Mouse (Mus musculus): Measurements from ENCODE around the gene Nfia.

Gene Nfia

GRCm38 (mm10) chr4:97988703-97989102 lies 216.2 kb downstream of the Nfia start:
- Histone ChIP-seq H3K9me3 (ENCODE audit: low read length) (no peaks in the 10 kb centered on the region), H3K36me3 (ENCODE audit: insufficient read depth, low read length) (no peaks in the 10 kb centered on the region), H3K4me1 (replicated peaks; ENCODE audit: low read depth, low read length) (no peaks in the 10 kb centered on the region), H3K27me3 (ENCODE audit: insufficient read depth, low read length) (no peaks in the 10 kb centered on the region), H3K4me3 (replicated peaks; ENCODE audit: low read length) (no peak overlapping the region)
- no peak for TF ChIP-seq POU5F1 (IDR thresholded peaks at IDR 0.05; ENCODE audit: borderline replicate concordance, low read length)
- no peak for TF ChIP-seq NANOG (IDR thresholded peaks at IDR 0.05; ENCODE audit: borderline replicate concordance, low read length)
- no peak for TF ChIP-seq CTCF (conservative IDR thresholded peaks at IDR 0.05; ENCODE audit: low read length)

DNA sequence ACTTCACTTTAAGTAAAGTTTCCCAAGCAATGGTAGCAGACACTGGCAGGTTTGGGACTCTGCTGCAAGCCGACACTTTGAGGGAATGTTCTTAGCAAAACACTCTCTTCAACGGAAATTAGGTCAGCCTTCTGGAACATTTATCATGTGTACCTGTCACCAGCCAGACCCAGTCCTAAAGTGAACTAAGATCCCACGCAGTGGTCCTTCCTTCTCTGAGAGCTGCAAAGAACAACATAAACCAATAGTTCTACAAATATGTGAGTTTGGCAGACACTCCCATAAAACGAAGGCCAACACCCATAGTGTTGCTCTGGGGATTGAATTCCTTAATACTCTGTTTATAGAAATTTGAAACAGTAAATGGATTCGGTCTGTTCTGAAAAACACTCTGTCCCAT lies 217.9 kb downstream of the Nfia start:
- Histone ChIP-seq H3K9me3 (ENCODE audit: low read length) (no peaks in the 10 kb centered on the region), H3K36me3 (ENCODE audit: insufficient read depth, low read length) (no peaks in the 10 kb centered on the region), H3K27me3 (ENCODE audit: insufficient read depth, low read length) (no peaks in the 10 kb centered on the region), H3K4me1 (replicated peaks; ENCODE audit: low read depth, low read length) (no peaks in the 10 kb centered on the region), H3K4me3 (replicated peaks; ENCODE audit: low read length) (no peak overlapping the region)
- TF ChIP-seq NANOG (IDR thresholded peaks at IDR 0.05; ENCODE audit: borderline replicate concordance, low read length) (no peak), CTCF (conservative IDR thresholded peaks at IDR 0.05; ENCODE audit: low read length) (no peak), POU5F1 (IDR thresholded peaks at IDR 0.05; ENCODE audit: borderline replicate concordance, low read length) (no peak)

DNA sequence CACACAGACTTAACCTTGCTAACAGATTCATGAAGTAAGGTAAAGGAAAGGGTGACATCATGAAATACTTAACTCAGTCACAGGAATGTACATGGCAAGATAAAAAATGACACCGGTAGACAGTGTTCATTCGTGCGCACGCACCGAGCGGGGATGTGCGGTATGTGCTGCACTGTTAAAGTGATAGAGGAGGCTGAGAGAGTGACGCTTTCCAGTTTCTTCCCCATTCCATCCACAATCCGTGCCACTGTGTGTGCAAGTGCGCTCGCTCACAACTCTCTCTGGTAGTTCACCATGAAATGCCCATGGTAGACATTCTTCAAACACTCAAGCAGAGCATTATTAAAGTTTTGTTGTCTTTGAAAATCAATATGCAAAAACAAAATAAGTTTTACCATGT lies 218.9 kb downstream of the Nfia start:
- TF ChIP-seq CTCF (conservative IDR thresholded peaks at IDR 0.05; ENCODE audit: low read length) (no peak), POU5F1 (IDR thresholded peaks at IDR 0.05; ENCODE audit: borderline replicate concordance, low read length) (no peak), NANOG (IDR thresholded peaks at IDR 0.05; ENCODE audit: borderline replicate concordance, low read length) (no peak)
- Histone ChIP-seq H3K27me3 (ENCODE audit: insufficient read depth, low read length) (no peaks in the 10 kb centered on the region), H3K36me3 (ENCODE audit: insufficient read depth, low read length) (no peaks in the 10 kb centered on the region), H3K4me1 (replicated peaks; ENCODE audit: low read depth, low read length) (no peaks in the 10 kb centered on the region), H3K4me3 (replicated peaks; ENCODE audit: low read length) (no peak overlapping the region), H3K9me3 (ENCODE audit: low read length) (no peaks in the 10 kb centered on the region)

DNA sequence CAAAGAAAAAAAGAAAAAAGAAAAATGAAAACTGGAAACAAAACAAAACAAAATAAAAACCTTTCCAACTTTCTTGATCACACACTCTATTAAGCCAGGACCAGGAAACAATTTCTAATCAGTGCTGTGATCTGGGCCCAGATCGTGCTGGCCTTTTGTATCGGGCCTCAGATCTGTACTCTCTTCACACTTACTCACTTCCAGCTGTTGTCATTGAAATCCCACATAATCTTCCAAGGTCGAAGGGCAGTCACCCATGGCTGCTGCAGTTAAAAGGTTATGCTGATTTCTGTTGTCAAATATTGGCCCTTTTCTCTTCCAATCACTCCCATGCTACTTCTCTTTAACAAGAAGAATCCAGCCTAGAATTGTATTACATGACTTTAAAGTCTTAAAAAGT lies 219.3 kb downstream of the Nfia start:
- Histone ChIP-seq H3K27me3 (ENCODE audit: insufficient read depth, low read length) (no peaks in the 10 kb centered on the region), H3K36me3 (ENCODE audit: insufficient read depth, low read length) (no peaks in the 10 kb centered on the region), H3K9me3 (ENCODE audit: low read length) (no peaks in the 10 kb centered on the region), H3K4me1 (replicated peaks; ENCODE audit: low read depth, low read length) (no peaks in the 10 kb centered on the region), H3K4me3 (replicated peaks; ENCODE audit: low read length) (no peak overlapping the region)
- TF ChIP-seq NANOG (IDR thresholded peaks at IDR 0.05; ENCODE audit: borderline replicate concordance, low read length): no peak
- TF ChIP-seq CTCF (conservative IDR thresholded peaks at IDR 0.05; ENCODE audit: low read length): no peak
- TF ChIP-seq POU5F1 (IDR thresholded peaks at IDR 0.05; ENCODE audit: borderline replicate concordance, low read length): no peak

DNA sequence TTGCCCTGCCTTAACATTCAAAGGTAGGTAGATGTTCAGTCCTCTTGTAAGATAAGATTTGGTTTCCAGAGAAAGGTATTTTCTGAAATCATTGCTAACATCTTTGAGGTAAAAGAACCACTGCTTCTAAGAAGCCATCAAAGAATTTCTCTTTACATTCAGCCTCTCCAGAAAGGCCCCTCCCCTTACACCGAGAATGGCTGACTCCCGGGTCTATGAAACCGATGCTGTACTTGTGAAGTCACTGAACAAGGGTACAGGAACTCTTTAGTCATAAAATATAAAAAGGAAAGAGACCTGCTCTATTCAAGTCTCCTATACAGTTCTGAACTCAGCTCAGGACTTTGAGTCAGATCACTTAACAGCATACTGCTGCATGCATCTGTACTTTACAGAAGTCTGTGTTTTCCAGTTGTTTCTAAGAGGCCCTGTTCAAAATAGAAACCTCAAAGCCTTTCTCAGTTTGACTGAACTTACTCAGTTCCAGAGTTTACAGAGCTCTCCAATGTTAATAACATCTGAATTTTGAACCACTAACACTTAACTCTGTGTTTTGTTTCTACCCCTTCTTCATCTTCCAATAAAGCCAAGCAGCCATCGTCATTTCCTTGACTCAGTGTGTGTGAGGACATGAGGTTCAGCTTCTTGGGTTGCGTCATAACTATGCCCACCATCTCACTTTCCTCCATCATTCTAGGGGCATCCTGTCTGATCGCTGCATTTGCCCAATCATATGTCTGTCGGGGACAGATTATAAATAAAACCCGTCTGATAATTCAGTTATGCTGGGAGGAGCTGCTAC lies 223.6 kb downstream of the Nfia start:
- no peaks in the 10 kb centered on the region for H3K36me3 ChIP-seq (ENCODE audit: insufficient read depth, low read length)
- no peaks in the 10 kb centered on the region for H3K9me3 ChIP-seq (ENCODE audit: low read length)
- no peaks in the 10 kb centered on the region for H3K27me3 ChIP-seq (ENCODE audit: insufficient read depth, low read length)
- TF ChIP-seq POU5F1 (IDR thresholded peaks at IDR 0.05; ENCODE audit: borderline replicate concordance, low read length) (no peak), NANOG (IDR thresholded peaks at IDR 0.05; ENCODE audit: borderline replicate concordance, low read length) (no peak), CTCF (conservative IDR thresholded peaks at IDR 0.05; ENCODE audit: low read length) (no peak)
- no peaks in the 10 kb centered on the region for H3K4me1 ChIP-seq (replicated peaks; ENCODE audit: low read depth, low read length)
- H3K4me3 ChIP-seq (replicated peaks; ENCODE audit: low read length): no peak overlapping the region

DNA sequence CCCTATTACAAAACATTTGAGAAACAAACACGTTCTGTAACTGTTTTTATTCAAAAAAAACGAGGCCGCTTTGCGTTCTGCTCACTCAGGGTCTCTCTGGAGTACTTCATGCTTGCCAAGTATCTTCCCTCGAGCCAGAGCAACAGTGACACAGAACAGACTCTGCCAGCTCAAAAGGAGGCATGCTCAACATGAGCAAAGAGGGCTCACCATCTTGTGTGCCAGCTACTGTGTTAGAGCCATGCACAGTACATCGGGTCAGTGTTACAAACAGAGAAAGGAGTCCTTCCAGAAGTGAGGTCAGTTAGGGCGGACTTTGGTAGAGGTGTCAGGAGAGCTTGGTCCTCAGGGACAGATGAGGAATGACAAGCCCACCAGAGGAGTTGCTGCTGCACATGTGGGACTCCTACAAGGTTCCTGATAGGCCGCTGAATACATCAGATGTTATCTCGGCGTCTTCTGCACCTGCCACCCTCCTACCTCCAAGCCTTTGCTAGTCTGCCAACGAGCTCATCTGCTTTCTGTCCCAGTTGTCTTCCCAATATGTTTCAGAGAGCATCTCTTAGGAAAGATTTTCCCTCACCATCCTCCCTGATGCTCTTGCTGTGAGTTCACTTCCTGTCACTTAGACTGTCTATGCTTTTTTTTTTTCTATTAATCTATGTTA lies 224.8 kb downstream of the Nfia start:
- no peaks in the 10 kb centered on the region for H3K27me3 ChIP-seq (ENCODE audit: insufficient read depth, low read length)
- TF ChIP-seq POU5F1 (IDR thresholded peaks at IDR 0.05; ENCODE audit: borderline replicate concordance, low read length): no peak
- H3K36me3 ChIP-seq (ENCODE audit: insufficient read depth, low read length): no peaks in the 10 kb centered on the region
- no peaks in the 10 kb centered on the region for H3K4me1 ChIP-seq (replicated peaks; ENCODE audit: low read depth, low read length)
- H3K9me3 ChIP-seq (ENCODE audit: low read length): no peaks in the 10 kb centered on the region
- H3K4me3 ChIP-seq (replicated peaks; ENCODE audit: low read length): no peak overlapping the region

- TF ChIP-seq NANOG (IDR thresholded peaks at IDR 0.05; ENCODE audit: borderline replicate concordance, low read length): no peak
These were observed 229.7 kb downstream of the Nfia start for GRCm38 (mm10) chr4:98002206-98002605.

DNA sequence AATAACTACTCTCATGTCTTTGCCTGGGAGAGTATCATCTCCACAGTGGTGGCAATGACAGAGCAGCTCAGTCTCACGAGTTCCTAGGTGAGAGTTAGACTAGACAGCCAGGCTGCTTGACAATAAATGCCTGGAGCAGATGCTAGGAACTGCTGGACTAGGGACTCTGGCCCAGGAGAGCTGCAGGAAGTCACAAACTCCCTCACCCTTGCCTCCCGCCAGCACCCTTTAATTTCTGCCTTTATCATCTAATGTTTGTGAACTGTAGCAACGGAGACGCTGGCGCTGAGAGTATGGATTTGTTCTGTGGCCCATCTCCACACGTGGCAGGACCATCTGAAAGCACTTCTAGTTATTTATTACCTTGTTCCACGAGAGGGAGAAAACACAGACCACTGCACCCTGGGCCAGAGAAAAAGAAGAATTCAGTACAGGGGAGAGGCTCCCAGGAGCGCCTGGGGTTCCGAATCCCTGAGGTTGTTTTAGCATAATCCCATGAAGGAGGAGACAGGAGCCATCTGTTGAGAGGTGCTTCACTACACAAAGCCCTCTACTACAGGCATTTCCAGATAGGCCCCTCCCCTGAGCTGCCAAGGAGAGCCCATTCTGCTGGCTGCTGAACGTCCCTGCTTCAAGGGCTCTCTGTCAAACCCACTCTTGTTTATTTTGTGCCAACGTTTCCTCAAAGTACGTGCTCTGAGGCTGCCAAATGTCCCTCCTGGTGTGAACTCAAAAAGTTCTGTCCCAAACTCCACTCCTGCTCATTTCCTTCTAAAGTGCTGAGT lies 231.0 kb downstream of the Nfia start:
- Histone ChIP-seq H3K4me1 (replicated peaks; ENCODE audit: low read depth, low read length) (peaks cover 11% of the 10 kb centered on the region), H3K4me3 (replicated peaks; ENCODE audit: low read length) (no peak overlapping the region), H3K27me3 (ENCODE audit: insufficient read depth, low read length) (no peaks in the 10 kb centered on the region), H3K9me3 (ENCODE audit: low read length) (no peaks in the 10 kb centered on the region), H3K36me3 (ENCODE audit: insufficient read depth, low read length) (no peaks in the 10 kb centered on the region)
- TF ChIP-seq NANOG (IDR thresholded peaks at IDR 0.05; ENCODE audit: borderline replicate concordance, low read length): no peak
- TF ChIP-seq POU5F1 (IDR thresholded peaks at IDR 0.05; ENCODE audit: borderline replicate concordance, low read length): no peak

More at GRCm38 (mm10) chr4:98002206-98002605, 229.7 kb downstream of the Nfia start:
- no peaks in the 10 kb centered on the region for H3K27me3 ChIP-seq (ENCODE audit: insufficient read depth, low read length)
- peaks cover 11% of the 10 kb centered on the region for H3K4me1 ChIP-seq (replicated peaks; ENCODE audit: low read depth, low read length)
- H3K4me3 ChIP-seq (replicated peaks; ENCODE audit: low read length): no peak overlapping the region
- H3K9me3 ChIP-seq (ENCODE audit: low read length): no peaks in the 10 kb centered on the region
- no peaks in the 10 kb centered on the region for H3K36me3 ChIP-seq (ENCODE audit: insufficient read depth, low read length)
